Mouse (Mus musculus): Measurements from ENCODE around the gene Loxl1.

Loxl1 gene

GRCm38 (mm10) chr9:58262507-58262906 is 50.5 kb downstream of the Loxl1 start:
- in situ Hi-C loops (cut with MboI; ENCODE audit: unreplicated experiment in 2 of 2) = loop anchor here (10.0 to 25.0 kb wide), 3 partner anchors 425 to 618 kb away; partner anchors contain the start of gene Arid3b (in 1 of the 2)

DNA sequence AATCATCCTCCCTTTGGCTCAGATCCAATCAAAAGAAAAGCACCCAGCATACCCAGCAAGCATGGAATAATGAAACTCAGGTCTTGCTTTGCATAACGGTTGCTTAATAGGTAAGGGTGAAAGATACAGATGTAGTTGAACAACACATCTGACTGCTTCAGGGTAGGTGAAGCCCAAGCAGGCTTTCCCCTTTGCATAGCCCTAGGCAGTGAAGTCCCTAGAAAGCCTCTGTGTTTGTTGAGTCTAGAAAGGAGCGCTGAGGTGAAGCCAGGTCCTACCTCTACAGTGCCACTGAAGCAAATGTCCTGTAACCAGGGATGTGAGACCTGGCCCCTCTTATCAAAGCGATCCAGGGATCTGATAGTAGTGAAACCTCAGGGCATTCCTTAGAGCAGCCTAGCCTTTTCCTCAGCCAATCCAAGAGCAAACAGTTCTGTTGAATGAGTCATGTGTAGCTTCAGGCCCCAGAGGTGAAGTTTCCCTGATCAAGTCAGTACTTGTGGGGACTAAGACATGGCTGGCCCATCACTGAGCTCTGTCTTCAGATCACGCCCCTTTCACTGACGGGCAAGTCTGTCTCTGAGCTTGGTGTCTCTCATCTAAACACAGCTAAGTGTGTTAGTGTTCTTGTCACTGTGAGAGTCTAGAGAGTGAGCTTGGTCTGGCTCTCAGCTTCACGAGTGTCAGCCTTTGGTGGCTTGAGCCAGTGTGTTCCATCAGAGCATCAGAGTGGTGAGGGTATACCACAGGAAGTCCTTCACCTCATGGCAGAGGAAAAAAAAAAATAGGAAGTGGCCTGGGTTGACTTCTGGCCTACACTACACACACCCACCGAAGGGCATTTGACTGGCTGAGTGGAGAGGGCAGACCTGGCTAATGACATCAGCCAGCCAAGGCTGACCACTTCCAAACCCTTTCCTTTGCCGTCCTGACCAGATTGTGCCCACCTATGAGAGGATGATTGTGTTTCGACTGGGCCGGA is 57.0 kb downstream of the Loxl1 start:
- in situ Hi-C loops (cut with MboI; ENCODE audit: unreplicated experiment in 2 of 2) = loop anchor here (25.0 kb wide), 2 partner anchors 419 to 444 kb away; partner anchors contain the start of gene Arid3b (in 1 of the 2)

GRCm38 (mm10) chr9:58255105-58255504 is 57.9 kb downstream of the Loxl1 start:
- in situ Hi-C loops (cut with MboI; ENCODE audit: unreplicated experiment in 2 of 2) = loop anchor here (25.0 kb wide), 2 partner anchors 418 to 443 kb away; partner anchors contain the start of gene Arid3b (in 1 of the 2)

DNA sequence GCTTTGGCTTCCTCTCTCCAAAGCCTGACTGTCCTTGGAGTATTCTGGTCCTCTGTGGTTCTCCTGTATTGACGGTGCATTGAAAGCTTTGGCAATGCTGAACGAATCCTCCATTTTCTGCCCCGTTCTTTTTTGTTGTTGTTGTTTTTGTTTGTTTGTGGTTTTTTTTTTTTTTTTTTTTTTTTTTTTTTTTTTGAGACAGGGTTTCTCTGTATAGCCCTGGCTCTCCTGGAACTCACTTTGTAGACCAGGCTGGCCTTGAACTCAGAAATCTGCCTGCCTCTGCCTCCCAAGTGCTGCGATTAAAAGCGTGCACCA is 59.2 kb downstream of the Loxl1 start:
- in situ Hi-C loops (cut with MboI; ENCODE audit: unreplicated experiment in 2 of 2) = loop anchor here (25.0 kb wide), 2 partner anchors 416 to 441 kb away; partner anchors contain the start of gene Arid3b (in 1 of the 2)

- in situ Hi-C loops (cut with MboI; ENCODE audit: unreplicated experiment in 2 of 2) = loop anchor here (25.0 kb wide), 2 partner anchors 416 to 441 kb away; partner anchors contain the start of gene Arid3b (in 1 of the 2)
Observed at GRCm38 (mm10) chr9:58253033-58253804, 59.8 kb downstream of the Loxl1 start, which contains the start of gene Stoml1. Gene Stoml1, plus strand, starts transcription at chr9:58253164.

- in situ Hi-C loops (cut with MboI; ENCODE audit: unreplicated experiment in 2 of 2) = loop anchor here (25.0 kb wide), 2 partner anchors 413 to 438 kb away; partner anchors contain the start of gene Arid3b (in 1 of the 2)
Observed at GRCm38 (mm10) chr9:58250730-58251129, 62.3 kb downstream of the Loxl1 start.

DNA sequence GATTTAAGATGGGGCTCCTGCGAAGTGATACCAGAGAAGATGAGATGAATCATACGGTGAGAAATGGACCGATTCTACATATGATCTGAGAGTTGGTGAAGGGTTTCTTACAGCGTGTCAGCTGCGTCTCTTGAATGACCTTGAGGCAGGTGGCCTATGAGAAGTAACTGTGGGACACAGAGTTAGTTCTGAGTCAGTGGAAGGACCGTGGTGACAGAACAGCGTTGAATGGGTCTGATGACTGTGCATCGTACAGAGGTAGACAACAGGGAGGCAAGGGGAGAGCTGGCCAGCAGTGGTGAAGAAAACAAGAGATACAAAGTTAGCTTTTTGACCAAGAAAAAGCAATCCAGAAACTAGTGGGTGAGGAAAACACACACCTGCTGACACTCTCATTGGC is 62.7 kb downstream of the Loxl1 start:
- in situ Hi-C loops (cut with MboI; ENCODE audit: unreplicated experiment in 2 of 2) = loop anchor here (25.0 kb wide), 2 partner anchors 413 to 438 kb away; partner anchors contain the start of gene Arid3b (in 1 of the 2)

DNA sequence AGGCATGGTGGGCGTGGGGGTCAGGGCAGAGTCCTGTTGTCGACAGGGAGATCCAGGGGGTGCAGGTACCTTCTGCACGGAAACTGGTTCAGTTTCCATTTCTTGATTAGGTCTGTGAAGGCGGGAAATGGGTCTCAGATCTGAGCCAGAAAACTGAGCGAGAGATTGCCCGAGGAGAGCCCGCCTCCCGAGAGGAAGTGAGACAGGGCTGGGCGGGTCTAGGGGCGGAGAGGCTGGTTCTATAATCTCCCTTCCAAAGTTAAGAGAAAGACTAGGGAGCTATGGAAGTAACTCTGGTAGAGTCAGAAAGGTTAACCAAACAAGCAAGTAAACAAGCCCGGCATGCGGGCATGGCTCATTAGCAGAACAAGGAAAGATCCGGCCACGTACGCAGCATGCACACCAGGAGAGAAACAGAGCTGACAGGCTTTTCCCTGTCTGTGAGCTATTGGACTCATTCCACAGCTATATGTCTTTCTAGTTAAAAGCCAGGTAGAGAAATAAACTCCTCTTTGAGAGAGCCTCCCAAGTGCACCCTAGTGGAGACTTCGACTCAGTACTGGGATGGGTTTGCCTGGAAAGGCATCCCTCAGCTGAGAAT is 63.3 kb downstream of the Loxl1 start, which contains the start of gene Pml:
Gene Pml, minus strand, starts transcription at position 195 of the 601 bp plus-strand sequence.
- in situ Hi-C loops (cut with MboI; ENCODE audit: unreplicated experiment in 2 of 2) = loop anchor here (25.0 kb wide), 2 partner anchors 412 to 437 kb away; partner anchors contain the start of gene Arid3b (in 1 of the 2)

GRCm38 (mm10) chr9:58248746-58249413 is 64.1 kb downstream of the Loxl1 start:
- in situ Hi-C loops (cut with MboI; ENCODE audit: unreplicated experiment in 2 of 2) = no loop called here

GRCm38 (mm10) chr9:58247064-58247759 is 65.8 kb downstream of the Loxl1 start:
- in situ Hi-C loops (cut with MboI; ENCODE audit: unreplicated experiment in 2 of 2) = no loop called here

GRCm38 (mm10) chr9:58246083-58246591 is 66.8 kb downstream of the Loxl1 start:
- in situ Hi-C loops (cut with MboI; ENCODE audit: unreplicated experiment in 2 of 2) = no loop called here

GRCm38 (mm10) chr9:58243696-58244095 is 69.3 kb downstream of the Loxl1 start:
- in situ Hi-C loops (cut with MboI; ENCODE audit: unreplicated experiment in 2 of 2) = no loop called here

DNA sequence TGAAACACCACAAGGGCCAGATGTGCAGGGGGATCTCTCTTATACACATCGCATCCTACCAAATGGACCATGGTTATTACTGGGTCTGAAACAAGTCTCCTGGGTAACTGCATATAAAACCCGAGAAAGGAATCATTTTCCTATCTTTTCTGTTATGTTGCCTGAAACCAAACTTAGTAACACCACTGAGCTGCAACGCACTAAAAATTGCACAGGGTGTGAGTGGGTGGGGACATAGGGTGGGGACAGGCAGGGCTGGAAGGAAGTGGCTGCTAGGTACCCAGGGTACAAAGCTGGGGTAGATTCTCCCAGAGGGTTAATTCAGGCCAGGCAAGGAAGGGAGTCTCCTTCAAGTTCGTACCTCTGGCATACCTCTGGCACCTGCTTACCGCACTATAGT is 70.3 kb downstream of the Loxl1 start:
- in situ Hi-C loops (cut with MboI; ENCODE audit: unreplicated experiment in 2 of 2) = no loop called here

DNA sequence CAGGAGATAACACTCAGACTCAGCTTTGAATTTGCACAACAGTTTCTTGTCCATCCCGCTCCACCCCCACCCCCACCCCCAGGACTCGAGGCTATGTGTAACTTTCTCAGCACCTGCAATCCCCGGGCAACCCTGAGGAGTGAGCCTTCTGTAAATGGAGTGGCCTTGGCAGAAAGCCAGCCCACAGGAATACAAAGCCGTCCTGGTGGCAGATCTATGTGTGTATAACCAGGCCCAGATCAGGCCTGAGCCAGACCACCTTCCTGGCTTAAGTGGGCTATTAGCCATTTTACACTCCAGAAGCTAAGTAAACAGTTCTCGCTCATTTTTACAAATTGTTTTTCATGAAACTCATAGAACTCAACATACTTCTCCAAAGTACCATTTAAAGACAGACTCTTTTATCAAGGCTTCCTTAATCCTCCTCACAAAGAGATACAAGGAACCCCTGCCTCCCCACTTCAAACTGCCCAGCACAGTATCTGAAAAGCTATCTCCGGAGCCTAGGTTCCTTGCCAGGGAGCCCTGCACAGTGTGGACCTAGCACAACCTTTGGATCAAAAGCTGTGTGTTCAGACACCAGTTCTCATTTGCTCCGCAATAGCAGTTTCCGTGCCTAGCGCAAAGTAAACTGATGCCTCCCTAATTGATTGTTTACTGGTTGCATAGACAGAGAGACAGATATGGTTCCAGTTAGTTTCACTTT is 71.1 kb downstream of the Loxl1 start:
- in situ Hi-C loops (cut with MboI; ENCODE audit: unreplicated experiment in 2 of 2) = no loop called here
